Mouse (Mus musculus): ENCODE measurements around the gene Zfp57.

DNA sequence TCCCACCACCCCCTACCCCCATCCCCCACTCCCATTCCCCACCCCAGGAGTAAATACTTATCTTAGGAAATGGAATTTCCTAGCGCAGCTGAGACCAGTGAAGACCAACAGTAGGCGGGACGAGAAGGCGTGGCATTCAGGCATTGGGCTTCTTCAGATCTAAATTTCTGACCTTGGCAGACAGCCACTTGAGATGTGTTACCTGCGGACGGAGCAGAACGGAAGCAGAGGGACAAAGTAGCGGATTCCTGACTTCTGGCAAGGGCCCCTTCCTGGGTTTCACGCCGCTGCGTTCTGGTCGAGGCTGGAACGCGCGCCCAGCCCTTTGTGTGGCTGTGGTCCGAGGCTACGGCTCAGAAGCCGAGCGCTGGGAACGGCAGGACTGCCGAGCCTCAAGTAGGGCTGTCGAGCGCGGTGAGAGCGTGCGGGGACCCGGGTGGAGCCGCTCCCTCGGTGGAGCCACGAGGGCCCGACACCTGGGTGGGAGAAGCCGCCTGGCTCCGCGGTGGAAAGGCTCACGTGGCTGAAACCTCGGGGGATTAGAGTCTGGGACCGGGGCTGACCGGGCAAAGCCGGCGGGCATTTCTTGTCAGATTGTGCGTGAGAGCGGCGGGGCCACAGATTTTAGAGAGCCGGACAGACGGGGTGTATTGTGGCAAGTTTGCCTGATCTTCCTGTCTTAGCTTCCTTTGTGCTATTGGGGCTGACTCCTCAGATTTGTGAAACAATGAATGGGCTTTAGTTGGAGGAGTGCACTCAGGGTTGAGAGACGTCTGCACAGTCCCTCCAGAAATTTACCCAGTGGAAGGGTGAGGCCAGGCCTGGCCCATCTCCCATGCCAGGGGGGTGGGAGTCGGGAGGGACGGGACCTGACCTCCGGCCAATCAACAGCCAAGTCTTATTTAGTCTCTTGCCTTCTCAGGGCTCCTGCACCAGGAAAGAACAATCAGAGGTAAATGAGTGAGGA, 1.7 kb downstream of the Zfp57 start:
- TF ChIP-seq CTCF (IDR thresholded peaks at IDR 0.05; ENCODE audit: control insufficient read depth, insufficient read depth, insufficient replicate concordance, low read depth, low read length) (no peak), POLR2A (IDR thresholded peaks at IDR 0.05; ENCODE audit: control insufficient read depth, low read depth, low read length) (no peak)
